Mouse (Mus musculus) layer of hippocampus, adult 9-10 months (tissue): ENCODE data around the gene Map4k4.

Source experiments
- DNase-seq: peaks from one replicate; pipeline ENCODE4 v3.0.0; 2022; ENCODE audit warnings: low spot score

Map4k4 gene

GRCm38 (mm10) chr1:39900181-39901005, at the start of gene Map4k4:
TSS of gene Map4k4 (plus strand) at chr1:39900913.
- DNase-seq, result no peak

- DNase-seq, result no peak
These were observed 44.8 kb upstream of the Map4k4 start for GRCm38 (mm10) chr1:39855949-39856348.

GRCm38 (mm10) chr1:39856795-39857447, 43.8 kb upstream of the Map4k4 start:
- no peak for DNase-seq

GRCm38 (mm10) chr1:39857448-39857820, 43.3 kb upstream of the Map4k4 start:
- DNase-seq, result no peak

GRCm38 (mm10) chr1:39859213-39859612, 41.5 kb upstream of the Map4k4 start:
- no peak for DNase-seq

- DNase-seq, result no peak
These were observed 34.2 kb upstream of the Map4k4 start for GRCm38 (mm10) chr1:39866367-39867141.

- no peak for DNase-seq
These were observed 33.6 kb upstream of the Map4k4 start for GRCm38 (mm10) chr1:39867142-39867525.

- no peak for DNase-seq
These were observed 32.6 kb upstream of the Map4k4 start for GRCm38 (mm10) chr1:39867966-39868593.

GRCm38 (mm10) chr1:39868825-39869571, 31.7 kb upstream of the Map4k4 start:
- no peak for DNase-seq

GRCm38 (mm10) chr1:39869721-39870201, 31.0 kb upstream of the Map4k4 start:
- no peak for DNase-seq

- no peak for DNase-seq
These were observed 22.7 kb upstream of the Map4k4 start for GRCm38 (mm10) chr1:39877981-39878380.

- no peak for DNase-seq
These were observed 18.2 kb upstream of the Map4k4 start for GRCm38 (mm10) chr1:39882505-39882904.

GRCm38 (mm10) chr1:39884803-39885515, 15.8 kb upstream of the Map4k4 start:
- DNase-seq, result no peak

GRCm38 (mm10) chr1:39887997-39888396, 12.7 kb upstream of the Map4k4 start:
- no peak for DNase-seq

GRCm38 (mm10) chr1:39889429-39889828, 11.3 kb upstream of the Map4k4 start:
- DNase-seq, result no peak

- no peak for DNase-seq
These were observed 10.7 kb upstream of the Map4k4 start for GRCm38 (mm10) chr1:39889973-39890372.

- DNase-seq, result no peak
These were observed 7.4 kb upstream of the Map4k4 start for GRCm38 (mm10) chr1:39893153-39893880.

GRCm38 (mm10) chr1:39895097-39895496, 5.6 kb upstream of the Map4k4 start:
- no peak for DNase-seq

- DNase-seq, result no peak
These were observed 5.2 kb upstream of the Map4k4 start for GRCm38 (mm10) chr1:39895506-39895905.

GRCm38 (mm10) chr1:39896581-39896980, 4.1 kb upstream of the Map4k4 start:
- no peak for DNase-seq
